Mouse (Mus musculus) limb, embryonic 12.5 days (tissue): Measurements from ENCODE around the gene 2010300C02Rik. TPM values are rescaled to one million over a fixed set of nuclear protein-coding genes. Genes with fewer than 3 reads are reported as not detected.

Experiments
- ATAC-seq: fragments of 200-750 bp; cut with Nextera tagmentation; 2 replicates; pipeline ENCODE4 v1.8.0; 2017; ENCODE audit warnings: low read depth, moderate TSS enrichment; ENCODE audit not compliant: insufficient number of reproducible peaks, insufficient read depth, low FRiP score, low TSS enrichment
- H3K27ac ChIP-seq: fragments of 300-500 bp; sonication (generic); 2 replicates; pipeline ENCODE4 v1.5.1; 2016; ENCODE audit warnings: mild to moderate bottlenecking, moderate library complexity
- H3K27me3 ChIP-seq: fragments of 300-500 bp; sonication (generic); 2 replicates; pipeline ENCODE4 v1.6.1; 2016; ENCODE audit warnings: mild to moderate bottlenecking, moderate library complexity
- H3K36me3 ChIP-seq: fragments of 300-500 bp; sonication (generic); 2 replicates; pipeline ENCODE4 v1.6.1; 2016; ENCODE audit warnings: mild to moderate bottlenecking, moderate library complexity
- H3K4me1 ChIP-seq: fragments of 300-500 bp; sonication (generic); replicated peaks from 2 replicates; pipeline ENCODE4 v1.6.1; 2016
- H3K4me2 ChIP-seq: fragments of 300-500 bp; sonication (generic); 2 replicates; pipeline ENCODE4 v1.6.1; 2016; ENCODE audit warnings: mild to moderate bottlenecking, moderate library complexity
- H3K4me3 ChIP-seq: fragments of 300-500 bp; sonication (generic); replicated peaks from 2 replicates; pipeline ENCODE4 v1.5.1; 2016; ENCODE audit warnings: mild to moderate bottlenecking
- H3K9ac ChIP-seq: fragments of 300-500 bp; sonication (generic); replicated peaks from 2 replicates; pipeline ENCODE4 v1.6.1; 2016; ENCODE audit warnings: mild to moderate bottlenecking, moderate library complexity
- H3K9me3 ChIP-seq: fragments of 300-500 bp; sonication (generic); 2 replicates; pipeline ENCODE4 v1.6.1; 2016; ENCODE audit warnings: mild to moderate bottlenecking, moderate library complexity
- WGBS: fragments of 180-500 bp; shearing (Covaris S2); methylation state at CpG from one replicate; pipeline ENCODE4 v1.1.7; 2016; 5-methylcytosine and 5-hydroxymethylcytosine counted together
- polyA plus RNA-seq: library from polyadenylated mRNA; unstranded; fragments of >200 nt; fragmentation: Nextera tagmentation; extraction: Ambion mirVana; gene quantifications from 2 replicates; pipeline ENCODE4 v1.2.1, GENCODE M21; 2016

2010300C02Rik gene
- polyA plus RNA-seq, 1 experiment from 2014 or later: 1.1 TPM

GRCm38 (mm10) chr1:37688351-37688750 is 31.5 kb downstream of the 2010300C02Rik start:
- Histone ChIP-seq H3K27ac (no peak overlapping the region), H3K4me3 (no peak overlapping the region), H3K4me1 (peaks cover 7% of the 10 kb centered on the region; the same call in 1 of the 2 replicates), H3K27me3 (no peaks in the 10 kb centered on the region), H3K9me3 (no peaks in the 10 kb centered on the region), H3K36me3 (no peaks in the 10 kb centered on the region), H3K4me2 (no peak overlapping the region), H3K9ac (no peak overlapping the region)
- WGBS: 59% methylated on average over 8 of the region's 8 CpGs
- ATAC-seq: no peak

- Histone ChIP-seq H3K4me2 (no peak overlapping the region), H3K36me3 (no peaks in the 10 kb centered on the region), H3K4me3 (no peak overlapping the region), H3K27ac (no peak overlapping the region), H3K27me3 (no peaks in the 10 kb centered on the region), H3K4me1 (peaks cover 7% of the 10 kb centered on the region; the same call in 1 of the 2 replicates), H3K9me3 (no peaks in the 10 kb centered on the region), H3K9ac (no peak overlapping the region)
- 76% methylated on average over 5 of the region's 5 CpGs for WGBS
- ATAC-seq: no peak
These were observed 32.4 kb downstream of the 2010300C02Rik start for GRCm38 (mm10) chr1:37687515-37687914.

GRCm38 (mm10) chr1:37686953-37687441 is 32.9 kb downstream of the 2010300C02Rik start:
- Histone ChIP-seq H3K36me3 (no peaks in the 10 kb centered on the region), H3K4me3 (no peak overlapping the region), H3K9me3 (no peaks in the 10 kb centered on the region), H3K4me1 (peaks cover 7% of the 10 kb centered on the region; the same call in 1 of the 2 replicates), H3K9ac (no peak overlapping the region), H3K27ac (no peak overlapping the region), H3K4me2 (no peak overlapping the region), H3K27me3 (no peaks in the 10 kb centered on the region)
- no peak for ATAC-seq
- WGBS: 80% methylated on average over 15 of the region's 15 CpGs

- ATAC-seq: peak; percentile 52; the same call in 1 of the 2 replicates
- Histone ChIP-seq H3K4me1 (no peaks in the 10 kb centered on the region), H3K9me3 (no peaks in the 10 kb centered on the region), H3K4me3 (no peak overlapping the region), H3K27ac (no peak overlapping the region), H3K27me3 (no peaks in the 10 kb centered on the region; the same call in 1 of the 2 replicates), H3K9ac (no peak overlapping the region), H3K4me2 (no peak overlapping the region), H3K36me3 (no peaks in the 10 kb centered on the region)
- 72% methylated on average over 9 of the region's 9 CpGs for WGBS
These were observed 41.4 kb downstream of the 2010300C02Rik start for GRCm38 (mm10) chr1:37678327-37679123.

GRCm38 (mm10) chr1:37676967-37677512 is 42.8 kb downstream of the 2010300C02Rik start:
- no peak for ATAC-seq
- H3K36me3 ChIP-seq: no peaks in the 10 kb centered on the region
- no peak overlapping the region for H3K27ac ChIP-seq
- H3K4me3 ChIP-seq: no peak overlapping the region
- H3K4me2 ChIP-seq: no peak overlapping the region
- no peak overlapping the region for H3K9ac ChIP-seq
- WGBS: 85% methylated on average over 7 of the region's 7 CpGs
- no peaks in the 10 kb centered on the region for H3K9me3 ChIP-seq
- no peaks in the 10 kb centered on the region for H3K4me1 ChIP-seq
- no peaks in the 10 kb centered on the region; the same call in 1 of the 2 replicates for H3K27me3 ChIP-seq

GRCm38 (mm10) chr1:37675444-37675843 is 44.4 kb downstream of the 2010300C02Rik start:
- Histone ChIP-seq H3K27me3 (no peaks in the 10 kb centered on the region; the same call in 1 of the 2 replicates), H3K36me3 (no peaks in the 10 kb centered on the region), H3K4me1 (no peaks in the 10 kb centered on the region), H3K4me3 (no peak overlapping the region), H3K27ac (no peak overlapping the region), H3K9ac (no peak overlapping the region), H3K4me2 (no peak overlapping the region), H3K9me3 (no peaks in the 10 kb centered on the region)
- no peak for ATAC-seq
- 63% methylated on average over 6 of the region's 6 CpGs for WGBS

GRCm38 (mm10) chr1:37674266-37674665 is 45.6 kb downstream of the 2010300C02Rik start:
- no peak overlapping the region for H3K4me3 ChIP-seq
- ATAC-seq: no peak
- no peak overlapping the region for H3K9ac ChIP-seq
- H3K27ac ChIP-seq: no peak overlapping the region
- WGBS: 91% methylated on average over 8 of the region's 8 CpGs
- H3K4me1 ChIP-seq: no peaks in the 10 kb centered on the region
- H3K4me2 ChIP-seq: no peak overlapping the region
- no peaks in the 10 kb centered on the region for H3K36me3 ChIP-seq
- H3K9me3 ChIP-seq: no peaks in the 10 kb centered on the region
- H3K27me3 ChIP-seq: no peaks in the 10 kb centered on the region; the same call in 1 of the 2 replicates

DNA sequence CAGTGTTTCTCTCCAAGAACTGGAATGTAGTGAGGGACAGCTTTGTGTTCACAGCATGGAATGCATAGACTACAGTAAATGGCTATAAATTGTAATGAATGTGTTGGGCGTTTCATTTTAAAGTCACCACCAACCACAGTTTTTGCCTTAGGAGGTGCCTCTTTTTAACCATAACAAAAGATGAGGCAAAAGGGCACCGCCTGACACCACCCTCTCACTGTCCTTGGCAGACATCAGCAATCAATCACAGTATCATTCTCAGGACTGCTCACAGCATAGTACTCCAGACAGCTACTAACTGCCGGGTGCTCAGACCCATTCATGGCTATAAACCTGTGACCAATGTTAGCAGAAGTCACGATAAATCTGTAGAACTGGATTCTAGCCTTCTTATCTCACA is 48.6 kb downstream of the 2010300C02Rik start:
- Histone ChIP-seq H3K9ac (no peak overlapping the region), H3K27ac (no peak overlapping the region), H3K4me1 (no peaks in the 10 kb centered on the region), H3K36me3 (no peaks in the 10 kb centered on the region), H3K9me3 (no peaks in the 10 kb centered on the region), H3K27me3 (no peaks in the 10 kb centered on the region; the same call in 1 of the 2 replicates), H3K4me3 (no peak overlapping the region), H3K4me2 (no peak overlapping the region)
- WGBS: 52% methylated on average over 4 of the region's 4 CpGs
- no peak for ATAC-seq

DNA sequence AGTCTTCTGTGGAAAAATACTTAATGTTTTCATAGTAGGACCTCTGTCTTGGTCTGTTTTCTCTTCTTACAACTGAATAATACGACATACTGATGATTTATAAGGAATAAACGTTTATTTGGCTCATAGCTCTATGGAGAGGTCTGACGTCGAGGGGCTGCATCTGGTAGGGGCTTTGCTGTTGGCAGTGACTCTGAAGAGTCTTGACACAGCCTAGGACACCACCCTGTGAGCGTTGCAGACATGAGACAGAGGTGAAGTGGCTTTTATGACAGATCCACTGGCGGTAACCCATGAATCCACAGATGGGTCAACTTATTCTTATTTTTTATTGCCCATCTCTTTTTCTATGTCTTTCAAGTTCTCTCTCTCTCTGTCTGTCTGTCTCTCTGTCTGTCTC is 52.5 kb downstream of the 2010300C02Rik start:
- H3K4me3 ChIP-seq: no peak overlapping the region
- no peak overlapping the region for H3K27ac ChIP-seq
- H3K9me3 ChIP-seq: no peaks in the 10 kb centered on the region
- H3K36me3 ChIP-seq: no peaks in the 10 kb centered on the region
- no peaks in the 10 kb centered on the region; the same call in 1 of the 2 replicates for H3K27me3 ChIP-seq
- no peak overlapping the region for H3K9ac ChIP-seq
- ATAC-seq: no peak
- WGBS: 80% methylated on average over 6 of the region's 6 CpGs
- H3K4me2 ChIP-seq: no peak overlapping the region
- H3K4me1 ChIP-seq: no peaks in the 10 kb centered on the region

GRCm38 (mm10) chr1:37666587-37666986 is 53.3 kb downstream of the 2010300C02Rik start:
- Histone ChIP-seq H3K9me3 (no peaks in the 10 kb centered on the region), H3K4me1 (no peaks in the 10 kb centered on the region), H3K27ac (no peak overlapping the region), H3K9ac (no peak overlapping the region), H3K36me3 (no peaks in the 10 kb centered on the region), H3K4me3 (no peak overlapping the region), H3K27me3 (no peaks in the 10 kb centered on the region; the same call in 1 of the 2 replicates), H3K4me2 (no peak overlapping the region)
- no peak for ATAC-seq
- 51% methylated on average over 10 of the region's 10 CpGs for WGBS

- Histone ChIP-seq H3K4me3 (no peak overlapping the region), H3K9me3 (no peaks in the 10 kb centered on the region), H3K9ac (no peak overlapping the region), H3K27me3 (no peaks in the 10 kb centered on the region; the same call in 1 of the 2 replicates), H3K4me2 (no peak overlapping the region), H3K27ac (no peak overlapping the region), H3K4me1 (no peaks in the 10 kb centered on the region), H3K36me3 (no peaks in the 10 kb centered on the region)
- no peak for ATAC-seq
- WGBS: 63% methylated on average over 14 of the region's 14 CpGs
These were observed 54.2 kb downstream of the 2010300C02Rik start for GRCm38 (mm10) chr1:37665539-37666323.
